Mouse (Mus musculus) embryonic facial prominence, embryonic 10.5 days (tissue): Measurements from ENCODE around the gene Dhx29. TPM values are rescaled to one million over a fixed set of nuclear protein-coding genes. Genes with fewer than 3 reads are reported as not detected.

ENCODE experiments used
- polyA plus RNA-seq: library from polyadenylated mRNA; unstranded; fragments of >200 nt; fragmentation: Nextera tagmentation; extraction: Ambion mirVana; gene quantifications from 2 replicates; pipeline ENCODE4 v1.2.1, GENCODE M21; 2016

Dhx29 gene
- polyA plus RNA-seq, 1 experiment from 2014 or later, result 33.7 TPM

Other genes starting within 250 kb of the Dhx29 start
- 19.0 and 21.8 TPM in 2 replicates for gene Plpp1, start 126.7 kb upstream of the Dhx29 start, polyA plus RNA-seq
- 94.3 and 107 TPM in 2 replicates for gene Mtrex, start 56 bp upstream of the Dhx29 start, polyA plus RNA-seq
- gene Ccno, start 60.3 kb downstream of the Dhx29 start, polyA plus RNA-seq, result 0.24 and 0.57 TPM in 2 replicates
- 0.06 and 0.50 TPM in 2 replicates for gene Mcidas, start 66.4 kb downstream of the Dhx29 start, polyA plus RNA-seq
- gene Cdc20b, start 107.7 kb downstream of the Dhx29 start, polyA plus RNA-seq, result 0.19 and 0.83 TPM in 2 replicates
- 90.2 and 98.3 TPM in 2 replicates for gene Gpx8, start 119.0 kb downstream of the Dhx29 start, polyA plus RNA-seq
- gene Gzma, start 173.5 kb downstream of the Dhx29 start, polyA plus RNA-seq, result not detected in 2 replicates